Mouse (Mus musculus): ENCODE data around the gene Gm10272. TPM values are rescaled to one million over a fixed set of nuclear protein-coding genes. Genes with fewer than 3 reads are reported as not detected.

Gene Gm10272
- polyA plus RNA-seq (2014; fragmentation: Nextera tagmentation; extraction: Ambion mirVana) = not detected in 2 replicates

GRCm38 (mm10) chr10:77706326-77706725, at the start of gene Gm10272:
Gene Gm10272 (plus strand): TSS chr10:77706626.
- no peaks in the 10 kb centered on the region for H3K4me1 ChIP-seq (ENCODE audit: control insufficient read depth, insufficient read depth, low read length)
- ATAC-seq (ENCODE audit: low FRiP score, low TSS enrichment) = no peak
- H3K4me2 ChIP-seq (replicated peaks; ENCODE audit: low read depth, low read length) = no peak within 1 kb of the TSS
- no peaks in the 10 kb centered on the region for H3K27me3 ChIP-seq (ENCODE audit: control insufficient read depth, insufficient read depth, low read length)
- peaks cover 6% of the 10 kb centered on the region; the same call in 1 of the 2 replicates for H3K9me3 ChIP-seq (ENCODE audit: control insufficient read depth, low read length)
- 86% methylated on average over 1 of the region's 1 CpGs for WGBS
- no peak within 1 kb of the TSS for H3K4me3 ChIP-seq (ENCODE audit: low read length)
- H3K27ac ChIP-seq (ENCODE audit: low read depth, low read length) = no peak within 1 kb of the TSS
- no peaks in the 10 kb centered on the region for H3K36me3 ChIP-seq (ENCODE audit: control insufficient read depth, insufficient read depth, low read length)
- no peak within 1 kb of the TSS for H3K9ac ChIP-seq (ENCODE audit: low read depth, low read length)

- Histone ChIP-seq H3K27me3 (ENCODE audit: control insufficient read depth, insufficient read depth, low read length) (no peaks in the 10 kb centered on the region), H3K4me1 (ENCODE audit: control insufficient read depth, insufficient read depth, low read length) (0 out of 2 replicates have a peak, but pooled peaks cover 6% of the 10 kb centered on the region), H3K9me3 (ENCODE audit: control insufficient read depth, low read length) (no peaks in the 10 kb centered on the region; the same call in 1 of the 2 replicates), H3K4me2 (replicated peaks; ENCODE audit: low read depth, low read length) (no peak overlapping the region), H3K36me3 (ENCODE audit: control insufficient read depth, insufficient read depth, low read length) (no peaks in the 10 kb centered on the region), H3K9ac (ENCODE audit: low read depth, low read length) (no peak overlapping the region), H3K4me3 (ENCODE audit: low read length) (no peak overlapping the region), H3K27ac (ENCODE audit: low read depth, low read length) (no peak overlapping the region)
- peak; percentile 64; the same call in 1 of the 2 replicates for ATAC-seq (ENCODE audit: low FRiP score, low TSS enrichment)
- WGBS = 45% methylated on average over 15 of the region's 15 CpGs
Observed at GRCm38 (mm10) chr10:77658286-77658994, 48.0 kb upstream of the Gm10272 start.

GRCm38 (mm10) chr10:77663949-77664665, 42.3 kb upstream of the Gm10272 start:
- WGBS = 29% methylated on average over 42 of the region's 43 CpGs
- Histone ChIP-seq H3K36me3 (ENCODE audit: control insufficient read depth, insufficient read depth, low read length) (no peaks in the 10 kb centered on the region), H3K4me2 (replicated peaks; ENCODE audit: low read depth, low read length) (peak overlapping the region; percentile 21), H3K4me1 (ENCODE audit: control insufficient read depth, insufficient read depth, low read length) (no peaks in the 10 kb centered on the region), H3K27me3 (ENCODE audit: control insufficient read depth, insufficient read depth, low read length) (peaks cover 6% of the 10 kb centered on the region; the same call in 1 of the 2 replicates), H3K4me3 (ENCODE audit: low read length) (no peak overlapping the region), H3K9me3 (ENCODE audit: control insufficient read depth, low read length) (no peaks in the 10 kb centered on the region; the same call in 1 of the 2 replicates), H3K9ac (ENCODE audit: low read depth, low read length) (no peak overlapping the region), H3K27ac (ENCODE audit: low read depth, low read length) (no peak overlapping the region)
- no peak; the same call in 1 of the 2 replicates for ATAC-seq (ENCODE audit: low FRiP score, low TSS enrichment)

- ATAC-seq (ENCODE audit: low FRiP score, low TSS enrichment) = no peak
- H3K4me3 ChIP-seq (ENCODE audit: low read length) = no peak overlapping the region
- H3K27me3 ChIP-seq (ENCODE audit: control insufficient read depth, insufficient read depth, low read length) = peaks cover 6% of the 10 kb centered on the region; the same call in 1 of the 2 replicates
- no peaks in the 10 kb centered on the region for H3K4me1 ChIP-seq (ENCODE audit: control insufficient read depth, insufficient read depth, low read length)
- H3K36me3 ChIP-seq (ENCODE audit: control insufficient read depth, insufficient read depth, low read length) = no peaks in the 10 kb centered on the region
- WGBS = 88% methylated on average over 8 of the region's 8 CpGs
- H3K4me2 ChIP-seq (replicated peaks; ENCODE audit: low read depth, low read length) = no peak overlapping the region
- no peaks in the 10 kb centered on the region for H3K9me3 ChIP-seq (ENCODE audit: control insufficient read depth, low read length)
- no peak overlapping the region for H3K27ac ChIP-seq (ENCODE audit: low read depth, low read length)
- no peak overlapping the region for H3K9ac ChIP-seq (ENCODE audit: low read depth, low read length)
Observed at GRCm38 (mm10) chr10:77666342-77666741, 40.1 kb upstream of the Gm10272 start.

GRCm38 (mm10) chr10:77667402-77667801, 39.0 kb upstream of the Gm10272 start:
- H3K4me2 ChIP-seq (replicated peaks; ENCODE audit: low read depth, low read length) = no peak overlapping the region
- H3K27me3 ChIP-seq (ENCODE audit: control insufficient read depth, insufficient read depth, low read length) = peaks cover 6% of the 10 kb centered on the region; the same call in 1 of the 2 replicates
- H3K4me1 ChIP-seq (ENCODE audit: control insufficient read depth, insufficient read depth, low read length) = no peaks in the 10 kb centered on the region
- H3K36me3 ChIP-seq (ENCODE audit: control insufficient read depth, insufficient read depth, low read length) = no peaks in the 10 kb centered on the region
- no peak overlapping the region for H3K9ac ChIP-seq (ENCODE audit: low read depth, low read length)
- ATAC-seq (ENCODE audit: low FRiP score, low TSS enrichment) = no peak
- 79% methylated on average over 4 of the region's 4 CpGs for WGBS
- H3K4me3 ChIP-seq (ENCODE audit: low read length) = no peak overlapping the region
- H3K27ac ChIP-seq (ENCODE audit: low read depth, low read length) = no peak overlapping the region
- H3K9me3 ChIP-seq (ENCODE audit: control insufficient read depth, low read length) = no peaks in the 10 kb centered on the region

- Histone ChIP-seq H3K9me3 (ENCODE audit: control insufficient read depth, low read length) (no peaks in the 10 kb centered on the region), H3K4me2 (replicated peaks; ENCODE audit: low read depth, low read length) (no peak overlapping the region), H3K4me3 (ENCODE audit: low read length) (no peak overlapping the region), H3K4me1 (ENCODE audit: control insufficient read depth, insufficient read depth, low read length) (no peaks in the 10 kb centered on the region), H3K9ac (ENCODE audit: low read depth, low read length) (no peak overlapping the region), H3K36me3 (ENCODE audit: control insufficient read depth, insufficient read depth, low read length) (no peaks in the 10 kb centered on the region), H3K27me3 (ENCODE audit: control insufficient read depth, insufficient read depth, low read length) (peaks cover 8% of the 10 kb centered on the region), H3K27ac (ENCODE audit: low read depth, low read length) (no peak overlapping the region)
- no peak for ATAC-seq (ENCODE audit: low FRiP score, low TSS enrichment)
- WGBS = 78% methylated on average over 4 of the region's 4 CpGs
Observed at GRCm38 (mm10) chr10:77670710-77671109, 35.7 kb upstream of the Gm10272 start.

GRCm38 (mm10) chr10:77671519-77671918, 34.9 kb upstream of the Gm10272 start:
- H3K36me3 ChIP-seq (ENCODE audit: control insufficient read depth, insufficient read depth, low read length) = no peaks in the 10 kb centered on the region
- no peak overlapping the region for H3K4me3 ChIP-seq (ENCODE audit: low read length)
- H3K27me3 ChIP-seq (ENCODE audit: control insufficient read depth, insufficient read depth, low read length) = peaks cover 12% of the 10 kb centered on the region
- H3K27ac ChIP-seq (ENCODE audit: low read depth, low read length) = no peak overlapping the region
- no peaks in the 10 kb centered on the region for H3K4me1 ChIP-seq (ENCODE audit: control insufficient read depth, insufficient read depth, low read length)
- H3K9ac ChIP-seq (ENCODE audit: low read depth, low read length) = no peak overlapping the region
- no peaks in the 10 kb centered on the region for H3K9me3 ChIP-seq (ENCODE audit: control insufficient read depth, low read length)
- WGBS = 74% methylated on average over 4 of the region's 4 CpGs
- no peak overlapping the region for H3K4me2 ChIP-seq (replicated peaks; ENCODE audit: low read depth, low read length)
- no peak for ATAC-seq (ENCODE audit: low FRiP score, low TSS enrichment)

GRCm38 (mm10) chr10:77673765-77674164, 32.7 kb upstream of the Gm10272 start:
- no peak for ATAC-seq (ENCODE audit: low FRiP score, low TSS enrichment)
- no peaks in the 10 kb centered on the region for H3K4me1 ChIP-seq (ENCODE audit: control insufficient read depth, insufficient read depth, low read length)
- H3K27me3 ChIP-seq (ENCODE audit: control insufficient read depth, insufficient read depth, low read length) = peaks cover 31% of the 10 kb centered on the region
- no peak overlapping the region for H3K9ac ChIP-seq (ENCODE audit: low read depth, low read length)
- H3K4me3 ChIP-seq (ENCODE audit: low read length) = no peak overlapping the region
- no peak overlapping the region for H3K4me2 ChIP-seq (replicated peaks; ENCODE audit: low read depth, low read length)
- no peaks in the 10 kb centered on the region for H3K9me3 ChIP-seq (ENCODE audit: control insufficient read depth, low read length)
- no peak overlapping the region for H3K27ac ChIP-seq (ENCODE audit: low read depth, low read length)
- 52% methylated on average over 13 of the region's 13 CpGs for WGBS
- H3K36me3 ChIP-seq (ENCODE audit: control insufficient read depth, insufficient read depth, low read length) = no peaks in the 10 kb centered on the region

GRCm38 (mm10) chr10:77677562-77677961, 28.9 kb upstream of the Gm10272 start:
- Histone ChIP-seq H3K36me3 (ENCODE audit: control insufficient read depth, insufficient read depth, low read length) (no peaks in the 10 kb centered on the region), H3K4me3 (ENCODE audit: low read length) (peak overlapping the region; percentile 28), H3K27ac (ENCODE audit: low read depth, low read length) (no peak overlapping the region), H3K9ac (ENCODE audit: low read depth, low read length) (no peak overlapping the region), H3K4me1 (ENCODE audit: control insufficient read depth, insufficient read depth, low read length) (no peaks in the 10 kb centered on the region), H3K9me3 (ENCODE audit: control insufficient read depth, low read length) (no peaks in the 10 kb centered on the region), H3K27me3 (ENCODE audit: control insufficient read depth, insufficient read depth, low read length) (peaks cover 37% of the 10 kb centered on the region), H3K4me2 (replicated peaks; ENCODE audit: low read depth, low read length) (peak overlapping the region; percentile 43)
- no peak for ATAC-seq (ENCODE audit: low FRiP score, low TSS enrichment)
- WGBS = under 1% methylated on average over 35 of the region's 35 CpGs

Data from kidney, embryonic 14.5 days (tissue).